ENCODE assay signal across 9 mouse cellular contexts in genomic region chr8:13640452-13640883, GRCm38 (mm10). TPM values are rescaled to one million over a fixed set of nuclear protein-coding genes. Genes with fewer than 3 reads are reported as not detected.
A peak's percentile ranks its signal among the peaks of the same experiment; 100 is the strongest.
DNase-seq lines count a peak whose midpoint lies in the region; ATAC-seq and TF ChIP-seq lines count a peak whose summit lies in the region.
"Had no signal": no experiment of that assay in that cellular context is flagged by ENCODE, and none has a peak within 500 bp of the region (broad histone marks: within the 10 kb centered on the region; RNA-seq: fewer than 3 reads in every experiment).

No protein-coding gene starts in this region.

- ATAC-seq in heart, postnatal 0 days (ENCODE audit: insufficient read depth, low read depth): no peak
- ATAC-seq in embryonic facial prominence, embryonic 14.5 days (ENCODE audit: low read depth): peak; percentile 76
- ATAC-seq in limb, embryonic 14.5 days (ENCODE audit: low FRiP score, low read depth): peak; percentile 81

- TF ChIP-seq POLR2A in limb, embryonic 14.5 days (IDR thresholded peaks at IDR 0.05; ENCODE audit: borderline replicate concordance, extremely low read depth, insufficient read depth, insufficient read length): no peak

- no peaks in the 10 kb centered on the region for H3K27me3 ChIP-seq in heart, postnatal 0 days (ENCODE audit: control insufficient read depth, insufficient read depth, low read length)
- no peaks in the 10 kb centered on the region for H3K27me3 ChIP-seq in embryonic facial prominence, embryonic 14.5 days (replicated peaks; ENCODE audit: control insufficient read depth, insufficient read depth, low read length)
- H3K27me3 ChIP-seq in limb, embryonic 14.5 days (ENCODE audit: control insufficient read depth, insufficient read depth, low read length): no peaks in the 10 kb centered on the region
- H3K27me3 ChIP-seq: heart, embryonic 15.5 days had no signal

- no peak for TF ChIP-seq EP300 in heart, postnatal 0 days (IDR thresholded peaks at IDR 0.05; ENCODE audit: low read depth)

- no peak for DNase-seq in heart, postnatal 0 days (ENCODE audit: low spot score)
- no peak for DNase-seq in heart, adult 8-10 months (ENCODE audit: low spot score)
- peak; percentile 96 for DNase-seq in NIH3T3 (ENCODE audit: low read depth)
- peak; percentile 71 for DNase-seq in embryonic facial prominence, embryonic 14.5 days (ENCODE audit: low spot score)
- DNase-seq in limb, embryonic 14.5 days (ENCODE audit: low spot score): peak; percentile 75
- no peak for DNase-seq in layer of hippocampus, adult 9-10 months (ENCODE audit: low spot score)
- DNase-seq in retina, embryonic 14.5 days (ENCODE audit: low spot score): no peak
- no peak for DNase-seq in thymus, adult 18-20 months

- no peak overlapping the region for H3K4me2 ChIP-seq in heart, postnatal 0 days (ENCODE audit: low read depth, low read length)
- no peak overlapping the region for H3K4me2 ChIP-seq in embryonic facial prominence, embryonic 14.5 days (ENCODE audit: low read depth, low read length)
- H3K4me2 ChIP-seq in limb, embryonic 14.5 days (replicated peaks; ENCODE audit: low read depth, low read length, severe bottlenecking): no peak overlapping the region
- H3K4me2 ChIP-seq: heart, embryonic 15.5 days had no signal

- no peaks in the 10 kb centered on the region for H3K9me3 ChIP-seq in heart, postnatal 0 days (replicated peaks; ENCODE audit: control insufficient read depth, low read length)
- no peaks in the 10 kb centered on the region for H3K9me3 ChIP-seq in embryonic facial prominence, embryonic 14.5 days (ENCODE audit: control insufficient read depth, low read length)
- no peaks in the 10 kb centered on the region for H3K9me3 ChIP-seq in limb, embryonic 14.5 days (ENCODE audit: control insufficient read depth, low read length)
- H3K9me3 ChIP-seq: heart, embryonic 15.5 days had no signal

- TF ChIP-seq CTCF in heart, postnatal 0 days (IDR thresholded peaks at IDR 0.05; ENCODE audit: low read depth): no peak

- no peak overlapping the region for H3K9ac ChIP-seq in heart, postnatal 0 days (replicated peaks; ENCODE audit: low read depth, low read length)
- no peak overlapping the region for H3K9ac ChIP-seq in embryonic facial prominence, embryonic 14.5 days (ENCODE audit: low read depth, low read length)
- no peak overlapping the region for H3K9ac ChIP-seq in limb, embryonic 14.5 days (ENCODE audit: low read depth, low read length, severe bottlenecking)
- H3K9ac ChIP-seq: heart, embryonic 15.5 days had no signal

- 63% methylated on average over 9 of the region's 9 CpGs for WGBS in heart, postnatal 0 days
- WGBS in embryonic facial prominence, embryonic 14.5 days: 47% methylated on average over 9 of the region's 9 CpGs
- WGBS in limb, embryonic 14.5 days: 21% methylated on average over 9 of the region's 9 CpGs

- peak overlapping the region; percentile 38; the same call in 1 of the 2 replicates for H3K27ac ChIP-seq in heart, postnatal 0 days (ENCODE audit: low read depth)
- peak overlapping the region; percentile 69 for H3K27ac ChIP-seq in embryonic facial prominence, embryonic 14.5 days (replicated peaks; ENCODE audit: low read depth, low read length)
- H3K27ac ChIP-seq in limb, embryonic 14.5 days (replicated peaks; ENCODE audit: low read depth, low read length): 0 out of 2 replicates have a peak overlapping the region, but pooled peaks have one; percentile 38
- H3K27ac ChIP-seq: heart, embryonic 15.5 days had no signal

- H3K36me3 ChIP-seq in heart, postnatal 0 days (replicated peaks; ENCODE audit: control insufficient read depth, insufficient read depth, low read length): no peaks in the 10 kb centered on the region
- H3K36me3 ChIP-seq in embryonic facial prominence, embryonic 14.5 days (ENCODE audit: control insufficient read depth, insufficient read depth, low read length): no peaks in the 10 kb centered on the region
- H3K36me3 ChIP-seq in limb, embryonic 14.5 days (ENCODE audit: control insufficient read depth, insufficient read depth, low read length): no peaks in the 10 kb centered on the region
- H3K36me3 ChIP-seq: heart, embryonic 15.5 days had no signal

- H3K4me1 ChIP-seq in heart, postnatal 0 days (ENCODE audit: control insufficient read depth, insufficient read depth): peaks cover 21% of the 10 kb centered on the region
- peaks cover 36% of the 10 kb centered on the region for H3K4me1 ChIP-seq in embryonic facial prominence, embryonic 14.5 days (ENCODE audit: control insufficient read depth, insufficient read depth, low read length)
- H3K4me1 ChIP-seq in limb, embryonic 14.5 days (ENCODE audit: control insufficient read depth, insufficient read depth, low read length): peaks cover 28% of the 10 kb centered on the region

- no peak overlapping the region for H3K4me3 ChIP-seq in heart, postnatal 0 days (ENCODE audit: low read depth, low read length)
- H3K4me3 ChIP-seq in embryonic facial prominence, embryonic 14.5 days (ENCODE audit: low read depth, low read length): no peak overlapping the region
- no peak overlapping the region for H3K4me3 ChIP-seq in limb, embryonic 14.5 days (replicated peaks; ENCODE audit: low read length)
- H3K4me3 ChIP-seq: heart, embryonic 15.5 days had no signal

RNA-seq across cellular contexts. Expression of gene Rasa3, which starts 36.9 kb away (rescaled TPM):
- total RNA-seq in heart, postnatal 0 days (2014; rRNA removed; ENCODE audit: low replicate concordance): 27.7 and 29.9 TPM in 2 replicates
- polyA plus RNA-seq in heart, postnatal 0 days (2015; fragmentation: Nextera tagmentation; extraction: Ambion mirVana): 11.8 and 13.2 TPM in 2 replicates
- total RNA-seq in heart, adult 8-10 months (2022): 10 to 100 TPM; 13.2 to 16.2 (median 13.9) TPM
- 39.4 and 40.2 TPM in 2 replicates for polyA plus RNA-seq in embryonic facial prominence, embryonic 14.5 days (2014; fragmentation: Nextera tagmentation; extraction: Ambion mirVana)
- 31.6 and 35.4 TPM in 2 replicates for polyA plus RNA-seq in limb, embryonic 14.5 days (2012; rRNA removed)
- polyA plus RNA-seq in limb, embryonic 14.5 days (2014; fragmentation: Nextera tagmentation; extraction: Ambion mirVana): 29.2 and 30.8 TPM in 2 replicates

Comparison
In these comparisons a context has a peak if more than half of its experiments do, and no peak if none do; other contexts are left out.
1. DNase-seq: peak in NIH3T3 (single experiment), embryonic facial prominence, embryonic 14.5 days (single experiment) and limb, embryonic 14.5 days (single experiment); none in heart, postnatal 0 days (single experiment), heart, adult 8-10 months (single experiment), layer of hippocampus, adult 9-10 months (single experiment), retina, embryonic 14.5 days (single experiment) and thymus, adult 18-20 months (0 of 2).
2. Peak in every context shown above with its lines, with median percentiles within 50 percentile points of each other: H3K27ac ChIP-seq.